In genomic region chr2:126765867-126766582, GRCm38 (mm10) we compare ENCODE assay signal across 11 mouse cellular contexts. TPM values are rescaled to one million over a fixed set of nuclear protein-coding genes. Genes with fewer than 3 reads are reported as not detected.
DNase-seq lines count a peak whose midpoint lies in the region; ATAC-seq and TF ChIP-seq lines count a peak whose summit lies in the region.
"Had no signal": no experiment of that assay in that cellular context is flagged by ENCODE, and none has a peak within 500 bp of the region (broad histone marks: within the 10 kb centered on the region; RNA-seq: fewer than 3 reads in every experiment).

No protein-coding gene starts in this region.

- ATAC-seq in heart, embryonic 11.5 days (replicated peaks; ENCODE audit: insufficient number of reproducible peaks, low FRiP score, low TSS enrichment) = no peak
- ATAC-seq in limb, embryonic 12.5 days (ENCODE audit: insufficient number of reproducible peaks, insufficient read depth, low FRiP score, low TSS enrichment, low read depth) = peak; percentile 63; the same call in 1 of the 2 replicates
- ATAC-seq in intestine, postnatal 0 days = no peak
- ATAC-seq: CD4-positive, CD25-positive, alpha-beta regulatory T cell, adult 4 months had no signal

- no peaks in the 10 kb centered on the region for H3K27me3 ChIP-seq in heart, embryonic 11.5 days (ENCODE audit: control insufficient read depth, insufficient read depth, low read length)
- H3K27me3 ChIP-seq in limb, embryonic 12.5 days = no peaks in the 10 kb centered on the region
- no peaks in the 10 kb centered on the region for H3K27me3 ChIP-seq in intestine, postnatal 0 days (replicated peaks; ENCODE audit: control insufficient read depth, insufficient read depth, low read length)
- H3K27me3 ChIP-seq: lung, embryonic 15.5 days had no signal

- no peak overlapping the region for H3K4me3 ChIP-seq in heart, embryonic 11.5 days (ENCODE audit: low read depth, low read length)
- no peak overlapping the region for H3K4me3 ChIP-seq in limb, embryonic 12.5 days (replicated peaks)
- H3K4me3 ChIP-seq in intestine, postnatal 0 days (ENCODE audit: low read depth, low read length) = no peak overlapping the region
- H3K4me3 ChIP-seq: lung, embryonic 15.5 days had no signal

- H3K4me2 ChIP-seq in heart, embryonic 11.5 days = peak overlapping the region; percentile 25
- H3K4me2 ChIP-seq in limb, embryonic 12.5 days = no peak overlapping the region
- no peak overlapping the region for H3K4me2 ChIP-seq in intestine, postnatal 0 days (replicated peaks; ENCODE audit: low read depth)
- H3K4me2 ChIP-seq: lung, embryonic 15.5 days had no signal

- H3K9ac ChIP-seq in heart, embryonic 11.5 days (ENCODE audit: low read depth, low read length) = no peak overlapping the region
- no peak overlapping the region for H3K9ac ChIP-seq in limb, embryonic 12.5 days (replicated peaks)
- no peak overlapping the region for H3K9ac ChIP-seq in intestine, postnatal 0 days (ENCODE audit: low read depth, low read length)
- H3K9ac ChIP-seq: lung, embryonic 15.5 days had no signal

- no peak overlapping the region for H3K27ac ChIP-seq in heart, embryonic 11.5 days (ENCODE audit: low read depth, low read length)
- no peak overlapping the region for H3K27ac ChIP-seq in limb, embryonic 12.5 days
- no peak overlapping the region for H3K27ac ChIP-seq in intestine, postnatal 0 days (ENCODE audit: low read depth, low read length)
- H3K27ac ChIP-seq: lung, embryonic 15.5 days had no signal

- H3K9me3 ChIP-seq in heart, embryonic 11.5 days (replicated peaks; ENCODE audit: control insufficient read depth, low read length) = no peaks in the 10 kb centered on the region
- H3K9me3 ChIP-seq in limb, embryonic 12.5 days = no peaks in the 10 kb centered on the region
- no peaks in the 10 kb centered on the region for H3K9me3 ChIP-seq in intestine, postnatal 0 days (ENCODE audit: control insufficient read depth)
- H3K9me3 ChIP-seq: lung, embryonic 15.5 days had no signal

- DNase-seq in heart, postnatal 25 days (ENCODE audit: low spot score) = no peak
- peak; percentile 28 to 29 for DNase-seq in right cerebral cortex, adult 2 months (ENCODE audit: low spot score in 2 of 2)
- DNase-seq in right cerebral cortex, postnatal 4 days = no peak
- DNase-seq in telencephalon, adult 2 months (ENCODE audit: low read depth, low spot score) = peak; percentile 55
- DNase-seq in adrenal gland, adult 18-20 months (ENCODE audit: low spot score in 2 of 2) = no peak
- DNase-seq: heart, postnatal 36 days had no signal

- 34% methylated on average over 11 of the region's 11 CpGs for WGBS in heart, embryonic 11.5 days (ENCODE audit: insufficient replicate concordance)
- 49% methylated on average over 11 of the region's 11 CpGs for WGBS in limb, embryonic 12.5 days
- 41% methylated on average over 11 of the region's 11 CpGs for WGBS in intestine, postnatal 0 days

- peaks cover 3% of the 10 kb centered on the region; the same call in 1 of the 2 replicates for H3K4me1 ChIP-seq in heart, embryonic 11.5 days (ENCODE audit: control insufficient read depth, insufficient read depth, low read length)
- peaks cover 5% of the 10 kb centered on the region; the same call in 1 of the 2 replicates for H3K4me1 ChIP-seq in limb, embryonic 12.5 days (replicated peaks)
- H3K4me1 ChIP-seq in intestine, postnatal 0 days (replicated peaks; ENCODE audit: control insufficient read depth, insufficient read depth, low read length) = no peaks in the 10 kb centered on the region
- H3K4me1 ChIP-seq: lung, embryonic 15.5 days had no signal

- H3K36me3 ChIP-seq in heart, embryonic 11.5 days (ENCODE audit: control insufficient read depth, insufficient read depth, low read length) = peaks cover 3% of the 10 kb centered on the region; the same call in 1 of the 2 replicates
- peaks cover 30% of the 10 kb centered on the region for H3K36me3 ChIP-seq in limb, embryonic 12.5 days
- peaks cover 17% of the 10 kb centered on the region; the same call in 1 of the 2 replicates for H3K36me3 ChIP-seq in intestine, postnatal 0 days (ENCODE audit: control insufficient read depth, insufficient read depth)

- intact Hi-C loops in heart, postnatal 25 days (cut with DNase I) = no loop called here

- no peak for TF ChIP-seq CTCF in intestine, postnatal 0 days (IDR thresholded peaks at IDR 0.05; ENCODE audit: low read depth)

RNA-seq across cellular contexts. Expression of gene Usp50, which starts 17.2 kb away (rescaled TPM):
- polyA plus RNA-seq in heart, embryonic 11.5 days (2014; fragmentation: Nextera tagmentation; extraction: Ambion mirVana) = 2.1 and 3.3 TPM in 2 replicates
- not detected for total RNA-seq in heart, postnatal 25 days (2021)
- polyA plus RNA-seq in limb, embryonic 12.5 days (2016; fragmentation: Nextera tagmentation; extraction: Ambion mirVana) = 2.9 and 4.1 TPM in 2 replicates
- 2.0 and 2.3 TPM in 2 replicates for polyA plus RNA-seq in intestine, postnatal 0 days (2015; fragmentation: Nextera tagmentation; extraction: Ambion mirVana)
- total RNA-seq in adrenal gland, adult 18-20 months (2021) = not detected
- total RNA-seq: heart, postnatal 36 days had no signal

RNA-seq across cellular contexts. Expression of gene Usp8, which starts 58.9 kb away (rescaled TPM):
- 34.3 and 43.6 TPM in 2 replicates for polyA plus RNA-seq in heart, embryonic 11.5 days (2014; fragmentation: Nextera tagmentation; extraction: Ambion mirVana)
- total RNA-seq in heart, postnatal 25 days (2021) = 10 to 100 TPM; 27.9 to 28.4 TPM
- polyA plus RNA-seq in limb, embryonic 12.5 days (2016; fragmentation: Nextera tagmentation; extraction: Ambion mirVana) = 39.1 and 44.8 TPM in 2 replicates
- 17.7 and 18.0 TPM in 2 replicates for polyA plus RNA-seq in intestine, postnatal 0 days (2015; fragmentation: Nextera tagmentation; extraction: Ambion mirVana)
- 10 to 100 TPM; 67.4 to 77.4 TPM for total RNA-seq in adrenal gland, adult 18-20 months (2021)

Comparison
In these comparisons a context has a peak if more than half of its experiments do, and no peak if none do; other contexts are left out.
1. DNase-seq: peak in right cerebral cortex, adult 2 months (2 of 2) and telencephalon, adult 2 months (single experiment); none in heart, postnatal 25 days (single experiment), right cerebral cortex, postnatal 4 days (single experiment) and adrenal gland, adult 18-20 months (0 of 2).